Mouse (Mus musculus): ENCODE data around the gene Aste1. TPM values are rescaled to one million over a fixed set of nuclear protein-coding genes. Genes with fewer than 3 reads are reported as not detected.

Aste1 gene
- 11.1 and 12.5 TPM in 2 replicates for polyA plus RNA-seq (2015; fragmentation: Nextera tagmentation; extraction: Ambion mirVana)

DNA sequence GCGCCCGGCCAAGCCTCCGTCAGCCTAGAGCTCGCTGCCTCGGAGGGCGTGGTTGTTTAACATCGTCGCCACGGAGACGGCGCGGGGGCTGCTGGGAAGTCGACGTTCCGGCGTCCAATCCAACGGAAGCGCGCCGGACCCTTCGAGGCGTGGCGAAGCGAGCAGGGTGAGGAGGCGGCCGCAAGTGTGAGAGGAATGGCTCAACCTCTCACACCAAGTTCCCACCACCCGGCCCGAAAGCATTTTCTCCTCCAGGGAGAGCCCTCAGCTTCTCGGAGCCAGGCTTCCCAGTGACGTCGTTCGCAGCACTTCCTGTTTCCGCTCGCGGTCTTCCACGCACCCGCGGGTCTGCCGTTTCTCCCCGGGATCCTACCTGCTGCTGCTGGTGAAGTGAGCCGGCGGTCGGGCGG, at the start of gene Aste1, which contains the start of gene Nek11:
Gene Aste1, plus strand, starts transcription at position 175 of the 410 bp plus-strand sequence.
Gene Nek11, minus strand, starts transcription at position 307 of the 410 bp plus-strand sequence.
- Histone ChIP-seq H3K9ac (peak within 1 kb of the TSS; percentile 36), H3K4me3 (replicated peaks) (peak within 1 kb of the TSS; percentile 60), H3K36me3 (0 out of 2 replicates have a peak, but pooled peaks cover 6% of the 10 kb centered on the region), H3K4me2 (peak within 1 kb of the TSS; percentile 64), H3K27me3 (replicated peaks) (no peaks in the 10 kb centered on the region), H3K9me3 (no peaks in the 10 kb centered on the region), H3K27ac (peak within 1 kb of the TSS; percentile 90), H3K4me1 (0 out of 2 replicates have a peak, but pooled peaks cover 7% of the 10 kb centered on the region)
- under 1% methylated on average over 44 of the region's 44 CpGs for WGBS
- ATAC-seq (ENCODE audit: insufficient read depth, low FRiP score, low read depth), result peak; percentile 98

GRCm38 (mm10) chr9:105348242-105349031, 46.8 kb upstream of the Aste1 start:
- WGBS, result 73% methylated on average over 10 of the region's 10 CpGs
- H3K4me2 ChIP-seq, result no peak overlapping the region
- H3K36me3 ChIP-seq, result no peaks in the 10 kb centered on the region
- H3K27me3 ChIP-seq (replicated peaks), result no peaks in the 10 kb centered on the region
- no peak overlapping the region for H3K9ac ChIP-seq
- H3K4me3 ChIP-seq (replicated peaks), result no peak overlapping the region
- H3K9me3 ChIP-seq, result no peaks in the 10 kb centered on the region
- ATAC-seq (ENCODE audit: insufficient read depth, low FRiP score, low read depth), result no peak
- no peaks in the 10 kb centered on the region for H3K4me1 ChIP-seq
- no peak overlapping the region for H3K27ac ChIP-seq

GRCm38 (mm10) chr9:105349034-105349433, 46.2 kb upstream of the Aste1 start:
- Histone ChIP-seq H3K27ac (no peak overlapping the region), H3K36me3 (no peaks in the 10 kb centered on the region), H3K4me2 (no peak overlapping the region), H3K4me1 (no peaks in the 10 kb centered on the region), H3K9ac (no peak overlapping the region), H3K4me3 (replicated peaks) (no peak overlapping the region), H3K9me3 (no peaks in the 10 kb centered on the region), H3K27me3 (replicated peaks) (no peaks in the 10 kb centered on the region)
- WGBS, result 71% methylated on average over 5 of the region's 5 CpGs
- ATAC-seq (ENCODE audit: insufficient read depth, low FRiP score, low read depth), result no peak

GRCm38 (mm10) chr9:105362181-105362580, 33.0 kb upstream of the Aste1 start:
- H3K4me3 ChIP-seq (replicated peaks), result no peak overlapping the region
- no peak overlapping the region for H3K27ac ChIP-seq
- H3K4me2 ChIP-seq, result no peak overlapping the region
- no peak overlapping the region for H3K9ac ChIP-seq
- whole genome bisulfite sequencing, result 85% methylated on average over 2 of the region's 2 CpGs
- H3K36me3 ChIP-seq, result no peaks in the 10 kb centered on the region
- no peak for ATAC-seq (ENCODE audit: insufficient read depth, low FRiP score, low read depth)
- no peaks in the 10 kb centered on the region for H3K4me1 ChIP-seq
- H3K9me3 ChIP-seq, result no peaks in the 10 kb centered on the region
- H3K27me3 ChIP-seq (replicated peaks), result no peaks in the 10 kb centered on the region

GRCm38 (mm10) chr9:105363520-105364231, 31.5 kb upstream of the Aste1 start:
- Histone ChIP-seq H3K27ac (no peak overlapping the region), H3K4me3 (replicated peaks) (no peak overlapping the region), H3K4me1 (no peaks in the 10 kb centered on the region), H3K9me3 (no peaks in the 10 kb centered on the region), H3K27me3 (replicated peaks) (no peaks in the 10 kb centered on the region), H3K36me3 (no peaks in the 10 kb centered on the region), H3K4me2 (no peak overlapping the region), H3K9ac (no peak overlapping the region)
- 77% methylated on average over 5 of the region's 5 CpGs for WGBS
- ATAC-seq (ENCODE audit: insufficient read depth, low FRiP score, low read depth), result no peak

- 83% methylated on average over 4 of the region's 4 CpGs for WGBS
Measured at GRCm38 (mm10) chr9:105366199-105366598, 29.0 kb upstream of the Aste1 start.

GRCm38 (mm10) chr9:105368605-105369004, 26.6 kb upstream of the Aste1 start:
- ATAC-seq (ENCODE audit: insufficient read depth, low FRiP score, low read depth), result no peak
- Histone ChIP-seq H3K9me3 (no peaks in the 10 kb centered on the region), H3K4me2 (no peak overlapping the region), H3K4me3 (replicated peaks) (no peak overlapping the region), H3K27ac (no peak overlapping the region), H3K9ac (no peak overlapping the region), H3K36me3 (no peaks in the 10 kb centered on the region), H3K27me3 (replicated peaks) (no peaks in the 10 kb centered on the region), H3K4me1 (no peaks in the 10 kb centered on the region)
- WGBS, result 82% methylated on average over 3 of the region's 3 CpGs

More at GRCm38 (mm10) chr9:105366199-105366598, 29.0 kb upstream of the Aste1 start:
- no peak overlapping the region for H3K9ac ChIP-seq
- H3K4me1 ChIP-seq, result no peaks in the 10 kb centered on the region
- no peak overlapping the region for H3K27ac ChIP-seq
- ATAC-seq (ENCODE audit: insufficient read depth, low FRiP score, low read depth), result no peak
- no peaks in the 10 kb centered on the region for H3K36me3 ChIP-seq
- H3K27me3 ChIP-seq (replicated peaks), result no peaks in the 10 kb centered on the region
- H3K4me2 ChIP-seq, result no peak overlapping the region
- no peaks in the 10 kb centered on the region for H3K9me3 ChIP-seq
- no peak overlapping the region for H3K4me3 ChIP-seq (replicated peaks)

GRCm38 (mm10) chr9:105374361-105374760, 20.8 kb upstream of the Aste1 start:
- Histone ChIP-seq H3K27me3 (replicated peaks) (no peaks in the 10 kb centered on the region), H3K4me2 (no peak overlapping the region), H3K27ac (no peak overlapping the region), H3K4me3 (replicated peaks) (no peak overlapping the region), H3K36me3 (no peaks in the 10 kb centered on the region), H3K9ac (no peak overlapping the region), H3K9me3 (no peaks in the 10 kb centered on the region), H3K4me1 (no peaks in the 10 kb centered on the region)
- ATAC-seq (ENCODE audit: insufficient read depth, low FRiP score, low read depth), result no peak
- 51% methylated on average over 5 of the region's 5 CpGs for WGBS

DNA sequence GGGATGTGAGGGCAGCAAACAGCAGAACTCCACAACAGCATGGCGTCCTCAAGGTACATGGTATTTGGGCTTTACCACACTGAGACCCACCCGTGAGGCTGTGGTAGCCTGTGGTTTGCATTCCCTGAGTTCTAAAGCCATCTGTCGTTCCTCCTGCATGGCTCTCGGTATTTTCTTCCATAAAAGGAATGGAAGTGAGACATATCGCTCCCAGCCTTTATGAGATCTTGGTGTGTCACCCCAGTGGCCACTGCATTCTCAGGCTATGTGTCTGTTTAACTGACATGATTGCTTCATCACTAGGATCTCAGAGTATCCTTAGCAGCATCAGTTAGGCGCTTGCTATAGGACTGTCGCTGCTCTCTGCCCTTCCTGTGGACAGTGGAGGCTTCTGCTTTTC, 18.8 kb upstream of the Aste1 start:
- Histone ChIP-seq H3K9me3 (no peaks in the 10 kb centered on the region), H3K4me2 (no peak overlapping the region), H3K4me1 (no peaks in the 10 kb centered on the region), H3K36me3 (no peaks in the 10 kb centered on the region), H3K27me3 (replicated peaks) (no peaks in the 10 kb centered on the region), H3K4me3 (replicated peaks) (no peak overlapping the region), H3K27ac (no peak overlapping the region), H3K9ac (no peak overlapping the region)
- WGBS, result 70% methylated on average over 7 of the region's 7 CpGs
- ATAC-seq (ENCODE audit: insufficient read depth, low FRiP score, low read depth), result no peak

DNA sequence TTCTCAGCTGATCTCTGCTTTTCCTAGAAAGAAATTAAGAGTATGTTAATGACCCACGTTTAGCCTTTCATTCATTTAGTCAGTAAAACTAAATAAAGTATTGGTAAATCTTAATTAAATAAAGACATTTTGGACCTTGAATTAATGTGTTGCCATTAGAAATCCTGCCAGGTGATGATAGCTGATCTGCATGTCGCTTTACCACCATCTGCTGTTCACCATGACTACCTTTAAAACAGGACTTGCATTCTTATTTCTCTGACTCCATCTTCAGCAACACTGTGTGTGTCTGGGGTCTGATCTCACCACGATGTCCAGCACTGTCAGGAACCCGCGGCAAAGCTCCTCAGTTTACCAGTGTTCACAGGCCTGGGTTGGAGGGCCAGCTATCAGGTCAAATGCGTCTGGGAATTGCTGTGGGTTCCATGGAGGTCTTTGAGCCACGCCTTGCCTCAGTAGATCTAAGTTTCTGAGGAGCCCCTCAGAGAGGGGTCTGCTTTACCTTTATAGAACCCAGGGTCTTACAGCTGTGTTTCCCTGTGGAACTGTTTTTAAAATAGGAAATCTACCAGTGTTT, 18.1 kb upstream of the Aste1 start:
- no peak overlapping the region for H3K4me2 ChIP-seq
- no peak overlapping the region for H3K27ac ChIP-seq
- no peaks in the 10 kb centered on the region for H3K4me1 ChIP-seq
- WGBS, result 72% methylated on average over 7 of the region's 7 CpGs
- no peaks in the 10 kb centered on the region for H3K27me3 ChIP-seq (replicated peaks)
- no peak overlapping the region for H3K4me3 ChIP-seq (replicated peaks)
- H3K36me3 ChIP-seq, result no peaks in the 10 kb centered on the region
- no peak for ATAC-seq (ENCODE audit: insufficient read depth, low FRiP score, low read depth)
- H3K9ac ChIP-seq, result no peak overlapping the region
- no peaks in the 10 kb centered on the region for H3K9me3 ChIP-seq

GRCm38 (mm10) chr9:105377622-105378021, 17.6 kb upstream of the Aste1 start:
- ATAC-seq (ENCODE audit: insufficient read depth, low FRiP score, low read depth), result no peak
- no peaks in the 10 kb centered on the region for H3K27me3 ChIP-seq (replicated peaks)
- no peak overlapping the region for H3K4me2 ChIP-seq
- no peaks in the 10 kb centered on the region for H3K4me1 ChIP-seq
- no peak overlapping the region for H3K9ac ChIP-seq
- H3K4me3 ChIP-seq (replicated peaks), result no peak overlapping the region
- H3K27ac ChIP-seq, result no peak overlapping the region
- H3K36me3 ChIP-seq, result no peaks in the 10 kb centered on the region
- H3K9me3 ChIP-seq, result no peaks in the 10 kb centered on the region
- 63% methylated on average over 3 of the region's 3 CpGs for WGBS

Measured in stomach, embryonic 15.5 days (tissue).